Mouse (Mus musculus) stomach, embryonic 14.5 days (tissue): ENCODE data around the gene Slc13a3. TPM values are rescaled to one million over a fixed set of nuclear protein-coding genes. Genes with fewer than 3 reads are reported as not detected.

ENCODE experiments used
- ATAC-seq: fragments of 200-750 bp; cut with Nextera tagmentation; 2 replicates; pipeline ENCODE4 v1.8.0; 2017; ENCODE audit warnings: low read depth, moderate TSS enrichment; ENCODE audit not compliant: insufficient number of reproducible peaks, insufficient read depth, low FRiP score
- H3K27ac ChIP-seq: fragments of 300-500 bp; sonication (generic); 2 replicates; pipeline ENCODE4 v1.5.1; 2014; ENCODE audit warnings: mild to moderate bottlenecking, low read length, moderate library complexity, mixed read lengths
- H3K27me3 ChIP-seq: fragments of 300-500 bp; sonication (generic); 2 replicates; pipeline ENCODE4 v1.6.1; 2014; ENCODE audit warnings: low read length, control low read depth, mixed read lengths; ENCODE audit not compliant: control insufficient read depth, insufficient read depth
- H3K36me3 ChIP-seq: fragments of 300-500 bp; sonication (generic); 2 replicates; pipeline ENCODE4 v1.6.1; 2014; ENCODE audit warnings: mild to moderate bottlenecking, control low read depth, low read length, moderate library complexity, mixed read lengths; ENCODE audit not compliant: control insufficient read depth, insufficient read depth
- H3K4me1 ChIP-seq: fragments of 300-500 bp; sonication (generic); 2 replicates; pipeline ENCODE4 v1.6.1; 2014; ENCODE audit warnings: low read length, control low read depth, mixed read lengths; ENCODE audit not compliant: control insufficient read depth, insufficient read depth
- H3K4me2 ChIP-seq: fragments of 300-500 bp; sonication (generic); replicated peaks from 2 replicates; pipeline ENCODE4 v1.6.1; 2014; ENCODE audit warnings: low read depth, low read length, control low read depth
- H3K4me3 ChIP-seq: fragments of 300-500 bp; sonication (generic); 2 replicates; pipeline ENCODE4 v1.5.1; 2014; ENCODE audit warnings: low read depth, low read length, control low read depth
- H3K9ac ChIP-seq: fragments of 300-500 bp; sonication (generic); replicated peaks from 2 replicates; pipeline ENCODE4 v1.6.1; 2014; ENCODE audit warnings: low read depth, mild to moderate bottlenecking, control low read depth, low read length, moderate library complexity, mixed read lengths
- H3K9me3 ChIP-seq: fragments of 300-500 bp; sonication (generic); 2 replicates; pipeline ENCODE4 v1.6.1; 2016; ENCODE audit warnings: low read depth, low read length, control low read depth; ENCODE audit not compliant: control insufficient read depth
- WGBS: fragments of 180-500 bp; shearing (Covaris S2); extraction: QIAGEN DNeasy Blood & Tissue Kit; methylation state at CpG from one replicate; pipeline ENCODE4 v1.1.7; 2014; 5-methylcytosine and 5-hydroxymethylcytosine counted together
- polyA plus RNA-seq: library from polyadenylated mRNA; unstranded; fragments of >200 nt; fragmentation: Nextera tagmentation; extraction: Ambion mirVana; gene quantifications from 2 replicates; pipeline ENCODE4 v1.2.1, GENCODE M21; 2014

The Slc13a3 gene
- polyA plus RNA-seq, 1 experiment from 2014 or later, result 0.38 TPM

- Histone ChIP-seq H3K4me2 (no peak overlapping the region), H3K4me1 (0 out of 2 replicates have a peak, but pooled peaks cover 11% of the 10 kb centered on the region), H3K9me3 (no peaks in the 10 kb centered on the region), H3K27ac (no peak overlapping the region), H3K4me3 (no peak overlapping the region), H3K36me3 (no peaks in the 10 kb centered on the region), H3K27me3 (peaks cover 3% of the 10 kb centered on the region; the same call in 1 of the 2 replicates), H3K9ac (no peak overlapping the region)
- WGBS, result 88% methylated on average over 6 of the region's 6 CpGs
- ATAC-seq, result no peak
Observed at GRCm38 (mm10) chr2:165363282-165363681, 109.7 kb downstream of the Slc13a3 start.

- no peak overlapping the region for H3K27ac ChIP-seq
- H3K9ac ChIP-seq, result no peak overlapping the region
- no peaks in the 10 kb centered on the region for H3K9me3 ChIP-seq
- no peak; the same call in 1 of the 2 replicates for ATAC-seq
- H3K4me3 ChIP-seq, result no peak overlapping the region
- no peaks in the 10 kb centered on the region for H3K36me3 ChIP-seq
- 0% methylated on average over 1 of the region's 1 CpGs for WGBS
- no peaks in the 10 kb centered on the region for H3K27me3 ChIP-seq
- no peak overlapping the region for H3K4me2 ChIP-seq
- H3K4me1 ChIP-seq, result no peaks in the 10 kb centered on the region
Observed at GRCm38 (mm10) chr2:165360861-165361260, 112.2 kb downstream of the Slc13a3 start.

Other genes starting within 250 kb of the Slc13a3 start
- gene Cdh22, start 238.4 kb downstream of the Slc13a3 start, polyA plus RNA-seq, result 0.27 and 0.32 TPM in 2 replicates
- gene Slc35c2, start 185.4 kb downstream of the Slc13a3 start, polyA plus RNA-seq, result 42.5 and 43.5 TPM in 2 replicates
- 66.4 and 77.8 TPM in 2 replicates for gene Elmo2, start 146.8 kb downstream of the Slc13a3 start, polyA plus RNA-seq
- 0.23 and 1.7 TPM in 2 replicates for gene Zfp663, start 104.5 kb downstream of the Slc13a3 start, polyA plus RNA-seq
- gene Zfp334, start 85.0 kb downstream of the Slc13a3 start, polyA plus RNA-seq, result 9.6 and 10.3 TPM in 2 replicates
- gene Ocstamp, start 72.8 kb downstream of the Slc13a3 start, polyA plus RNA-seq, result 0.06 TPM in 1 of 2 replicates, not detected in the other
- gene Trp53rka, start 20.1 kb upstream of the Slc13a3 start, polyA plus RNA-seq, result 30.6 and 36.4 TPM in 2 replicates
- gene Slc2a10, start 30.6 kb upstream of the Slc13a3 start, polyA plus RNA-seq, result 7.3 and 8.5 TPM in 2 replicates
- gene Eya2, start 121.8 kb upstream of the Slc13a3 start, polyA plus RNA-seq, result 13.2 and 15.4 TPM in 2 replicates